ENCODE assay signal across 17 mouse cellular contexts in the genomic region with DNA sequence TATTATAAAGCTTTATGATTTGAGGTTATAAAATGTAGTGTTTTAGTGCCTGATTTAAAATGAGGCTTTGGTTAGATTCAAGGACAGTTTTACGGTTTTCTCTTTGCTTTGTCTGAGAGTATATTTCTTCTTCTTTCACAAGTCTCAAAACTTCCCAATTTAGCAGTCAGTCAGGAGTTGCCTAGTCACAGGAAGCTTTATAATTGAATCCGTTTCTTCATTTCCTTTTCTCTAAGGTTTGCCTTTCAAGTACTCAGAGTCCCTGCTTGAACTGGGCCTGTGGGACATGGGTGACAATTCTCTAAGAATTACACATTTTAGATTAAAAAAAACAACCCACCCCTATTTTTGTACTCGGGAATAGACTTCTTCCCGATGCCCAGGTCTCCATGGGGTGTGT.
DNase-seq lines count a peak whose midpoint lies in the region; ATAC-seq and TF ChIP-seq lines count a peak whose summit lies in the region.
"Had no signal": no experiment of that assay in that cellular context is flagged by ENCODE, and none has a peak within 500 bp of the region (broad histone marks: within the 10 kb centered on the region; RNA-seq: fewer than 3 reads in every experiment).

No protein-coding gene starts in this region.

- TF ChIP-seq POLR2A in kidney, adult 2 months (IDR thresholded peaks at IDR 0.05; ENCODE audit: low read depth, low read length): no peak

- no peak for ATAC-seq in kidney, embryonic 15.5 days (replicated peaks; ENCODE audit: low FRiP score)
- ATAC-seq in midbrain, embryonic 13.5 days: no peak
- no peak for ATAC-seq in intestine, embryonic 15.5 days
- no peak for ATAC-seq in stomach, embryonic 15.5 days (ENCODE audit: insufficient read depth, low FRiP score, low read depth)
- ATAC-seq: activated CD4-positive, CD25-positive, alpha-beta regulatory T cell, adult 4 months had no signal

- H3K27me3 ChIP-seq in kidney, embryonic 15.5 days: no peaks in the 10 kb centered on the region
- no peaks in the 10 kb centered on the region for H3K27me3 ChIP-seq in kidney, adult 2 months (replicated peaks; ENCODE audit: control insufficient read depth, insufficient read depth, low read length)
- H3K27me3 ChIP-seq in midbrain, embryonic 10.5 days (ENCODE audit: low read depth, poor library complexity, severe bottlenecking): no peaks in the 10 kb centered on the region
- no peaks in the 10 kb centered on the region for H3K27me3 ChIP-seq in midbrain, embryonic 13.5 days
- no peaks in the 10 kb centered on the region for H3K27me3 ChIP-seq in intestine, embryonic 15.5 days (replicated peaks)
- H3K27me3 ChIP-seq in stomach, embryonic 15.5 days (replicated peaks): no peaks in the 10 kb centered on the region
- H3K27me3 ChIP-seq: heart, embryonic 13.5 days; midbrain, embryonic 12.5 days had no signal

- WGBS in kidney, embryonic 15.5 days: 43% methylated on average over 4 of the region's 4 CpGs
- WGBS in kidney, adult 2 months: 53% methylated on average over 4 of the region's 4 CpGs
- 66% methylated on average over 4 of the region's 4 CpGs for WGBS in midbrain, embryonic 10.5 days
- WGBS in midbrain, embryonic 13.5 days: 62% methylated on average over 4 of the region's 4 CpGs
- 59% methylated on average over 4 of the region's 4 CpGs for WGBS in intestine, embryonic 15.5 days
- WGBS in stomach, embryonic 15.5 days: 59% methylated on average over 4 of the region's 4 CpGs

- H3K9me3 ChIP-seq in kidney, embryonic 15.5 days (replicated peaks): no peaks in the 10 kb centered on the region
- no peaks in the 10 kb centered on the region for H3K9me3 ChIP-seq in midbrain, embryonic 10.5 days (replicated peaks)
- no peaks in the 10 kb centered on the region for H3K9me3 ChIP-seq in midbrain, embryonic 13.5 days
- no peaks in the 10 kb centered on the region for H3K9me3 ChIP-seq in intestine, embryonic 15.5 days
- no peaks in the 10 kb centered on the region for H3K9me3 ChIP-seq in stomach, embryonic 15.5 days
- H3K9me3 ChIP-seq: heart, embryonic 13.5 days; hindbrain, embryonic 10.5 days; midbrain, embryonic 12.5 days had no signal

- no peak overlapping the region for H3K4me2 ChIP-seq in kidney, embryonic 15.5 days
- H3K4me2 ChIP-seq in midbrain, embryonic 13.5 days (replicated peaks): no peak overlapping the region
- H3K4me2 ChIP-seq in intestine, embryonic 15.5 days (replicated peaks): no peak overlapping the region
- H3K4me2 ChIP-seq in stomach, embryonic 15.5 days: no peak overlapping the region
- H3K4me2 ChIP-seq: heart, embryonic 13.5 days; midbrain, embryonic 12.5 days had no signal

- 0 out of 2 replicates have a peak, but pooled peaks cover 3% of the 10 kb centered on the region for H3K36me3 ChIP-seq in kidney, embryonic 15.5 days
- H3K36me3 ChIP-seq in kidney, adult 2 months (ENCODE audit: control insufficient read depth, insufficient read depth, low read length): no peaks in the 10 kb centered on the region
- no peaks in the 10 kb centered on the region for H3K36me3 ChIP-seq in midbrain, embryonic 10.5 days
- no peaks in the 10 kb centered on the region for H3K36me3 ChIP-seq in midbrain, embryonic 13.5 days
- H3K36me3 ChIP-seq in intestine, embryonic 15.5 days: no peaks in the 10 kb centered on the region
- H3K36me3 ChIP-seq in stomach, embryonic 15.5 days: no peaks in the 10 kb centered on the region
- H3K36me3 ChIP-seq: heart, embryonic 13.5 days; hindbrain, embryonic 10.5 days; midbrain, embryonic 12.5 days had no signal

- no peak for DNase-seq in kidney, adult 2 months
- DNase-seq in midbrain, embryonic 10.5 days (ENCODE audit: low spot score): no peak
- DNase-seq in gastrocnemius, adult 18-20 months (ENCODE audit: low spot score): no peak
- DNase-seq in adrenal gland, postnatal 25 days: no peak
- DNase-seq: cerebellum, adult 2 months; kidney, postnatal 36 days; left cerebral cortex, postnatal 4 days; right cerebral cortex, adult 18-20 months; spleen, adult 18-20 months had no signal

- H3K9ac ChIP-seq in kidney, embryonic 15.5 days: no peak overlapping the region
- no peak overlapping the region for H3K9ac ChIP-seq in midbrain, embryonic 13.5 days (replicated peaks)
- H3K9ac ChIP-seq in intestine, embryonic 15.5 days: no peak overlapping the region
- no peak overlapping the region for H3K9ac ChIP-seq in stomach, embryonic 15.5 days
- H3K9ac ChIP-seq: heart, embryonic 13.5 days; midbrain, embryonic 12.5 days had no signal

- H3K27ac ChIP-seq in kidney, embryonic 15.5 days: peak overlapping the region; percentile 74
- H3K27ac ChIP-seq in kidney, adult 2 months (ENCODE audit: insufficient read depth, low read depth, low read length): no peak overlapping the region
- peak overlapping the region; percentile 38 for H3K27ac ChIP-seq in midbrain, embryonic 10.5 days (replicated peaks)
- H3K27ac ChIP-seq in midbrain, embryonic 13.5 days: no peak overlapping the region
- H3K27ac ChIP-seq in intestine, embryonic 15.5 days: peak overlapping the region; percentile 88
- H3K27ac ChIP-seq in stomach, embryonic 15.5 days: peak overlapping the region; percentile 44; the same call in 1 of the 2 replicates
- H3K27ac ChIP-seq: heart, embryonic 13.5 days; hindbrain, embryonic 10.5 days; midbrain, embryonic 12.5 days had no signal

- TF ChIP-seq CTCF in kidney, adult 2 months (conservative IDR thresholded peaks at IDR 0.05; ENCODE audit: insufficient read depth, insufficient read length, low read depth, low read length): no peak

- H3K4me1 ChIP-seq in kidney, embryonic 15.5 days: peaks cover 41% of the 10 kb centered on the region
- no peaks in the 10 kb centered on the region for H3K4me1 ChIP-seq in kidney, adult 2 months (ENCODE audit: control insufficient read depth, insufficient read depth, low read length)
- peaks cover 41% of the 10 kb centered on the region for H3K4me1 ChIP-seq in midbrain, embryonic 10.5 days
- H3K4me1 ChIP-seq in midbrain, embryonic 13.5 days (replicated peaks): peaks cover 15% of the 10 kb centered on the region
- H3K4me1 ChIP-seq in intestine, embryonic 15.5 days (replicated peaks): peaks cover 16% of the 10 kb centered on the region
- peaks cover 14% of the 10 kb centered on the region; the same call in 1 of the 2 replicates for H3K4me1 ChIP-seq in stomach, embryonic 15.5 days

- no peak overlapping the region for H3K4me3 ChIP-seq in kidney, embryonic 15.5 days (replicated peaks)
- no peak overlapping the region for H3K4me3 ChIP-seq in kidney, adult 2 months (ENCODE audit: insufficient read depth, low read depth, low read length)
- no peak overlapping the region for H3K4me3 ChIP-seq in midbrain, embryonic 10.5 days
- no peak overlapping the region for H3K4me3 ChIP-seq in midbrain, embryonic 13.5 days (replicated peaks)
- H3K4me3 ChIP-seq in intestine, embryonic 15.5 days (replicated peaks): no peak overlapping the region
- H3K4me3 ChIP-seq in stomach, embryonic 15.5 days (replicated peaks): no peak overlapping the region
- H3K4me3 ChIP-seq: heart, embryonic 13.5 days; hindbrain, embryonic 10.5 days; midbrain, embryonic 12.5 days had no signal

Comparison
In these comparisons a context has a peak if more than half of its experiments do, and no peak if none do; other contexts are left out.
1. H3K27ac ChIP-seq: peak in kidney, embryonic 15.5 days (single experiment), midbrain, embryonic 10.5 days (single experiment), intestine, embryonic 15.5 days (single experiment) and stomach, embryonic 15.5 days (single experiment); none in kidney, adult 2 months (single experiment) and midbrain, embryonic 13.5 days (single experiment).